Mouse (Mus musculus) T-helper 2 cell (primary cell): ENCODE measurements at regions not wholly inside any gene's neighbourhood (a gene's known extent, or its start where the extent isn't known, plus 50 kb on each side); places are given as distances from the start of the nearest gene placed in this dataset.

Experiments used
- in situ Hi-C: fragments of 300-600 bp; cut with MboI, MseI; formaldehyde crosslinking; loops from one replicate; pipeline ENCODE4 v1.15.1; 2025; ENCODE audit warnings: high pct_unique_total_duplicates

DNA sequence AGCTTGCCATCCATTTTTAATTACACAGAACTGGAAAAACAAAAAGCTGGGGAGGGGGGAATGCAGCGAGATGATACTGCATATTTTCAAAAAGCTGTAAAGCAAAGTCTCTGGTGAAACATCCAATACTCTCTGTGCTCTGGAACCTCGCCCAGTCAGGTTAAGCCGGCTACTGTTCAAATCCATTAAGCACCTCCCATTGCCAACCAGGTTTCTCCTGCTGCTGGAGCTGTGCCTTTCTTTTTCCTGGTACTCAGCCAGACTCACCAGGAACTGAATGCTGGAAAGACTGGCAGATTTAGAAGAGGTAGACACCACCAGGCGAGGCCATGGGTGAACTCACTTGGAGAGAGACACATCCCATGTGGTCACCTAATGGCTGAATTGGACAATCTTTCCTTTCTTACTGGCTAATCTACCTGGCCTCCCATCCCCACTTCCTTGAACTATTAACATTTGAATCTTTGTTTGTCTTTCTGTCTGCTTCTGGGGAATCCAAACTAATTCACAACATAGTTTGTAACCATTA lies 1250.8 kb upstream of the Jmjd1c start:
- in situ Hi-C loops = loop anchor here (10.0 kb wide), 1 partner anchor 720 kb away; no protein-coding TSS in a partner anchor

DNA sequence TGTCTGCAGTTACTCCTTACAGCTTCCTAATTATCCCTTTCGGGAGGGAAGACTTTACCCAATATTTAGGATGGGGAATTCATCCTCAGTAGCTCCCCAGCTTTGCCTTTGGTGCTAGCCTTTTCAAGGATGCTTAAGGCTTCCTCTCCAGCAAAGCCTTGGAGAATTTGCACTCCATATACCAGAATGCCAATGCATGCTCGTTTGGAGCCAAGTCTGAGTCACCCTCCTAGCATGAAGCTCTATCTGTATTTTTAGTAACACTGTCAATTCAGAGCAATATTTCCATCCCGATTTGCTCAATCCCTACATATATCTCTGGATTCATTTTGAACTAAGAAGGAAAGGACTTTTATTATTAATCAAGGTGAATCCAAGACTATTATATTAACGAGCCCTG lies 1249.8 kb upstream of the Jmjd1c start:
- in situ Hi-C loops = loop anchor here (10.0 kb wide), 1 partner anchor 721 kb away; no protein-coding TSS in a partner anchor

GRCm38 (mm10) chr10:65847622-65848021 lies 1248.3 kb upstream of the Jmjd1c start:
- in situ Hi-C loops = loop anchor here (10.0 kb wide), 1 partner anchor 723 kb away; no protein-coding TSS in a partner anchor

DNA sequence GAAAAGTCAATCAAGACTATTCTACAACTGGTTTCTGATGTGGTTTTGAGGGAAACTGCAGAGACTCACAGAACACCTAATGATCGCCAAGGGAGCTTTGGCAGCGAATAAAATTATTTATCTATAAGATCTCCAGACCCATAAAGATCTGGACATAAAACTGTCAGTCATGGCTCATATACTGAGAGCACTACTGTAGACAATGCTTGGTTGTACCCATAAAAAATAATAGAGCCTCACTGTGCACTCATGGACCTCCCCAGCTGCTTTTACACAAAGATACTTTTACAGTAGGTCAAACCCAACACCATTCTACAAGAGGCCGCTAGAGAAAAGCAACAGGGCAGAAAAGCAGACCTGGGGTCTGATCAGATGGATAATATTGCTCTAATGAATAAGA lies 1206.0 kb upstream of the Jmjd1c start:
- in situ Hi-C loops = no loop called here

DNA sequence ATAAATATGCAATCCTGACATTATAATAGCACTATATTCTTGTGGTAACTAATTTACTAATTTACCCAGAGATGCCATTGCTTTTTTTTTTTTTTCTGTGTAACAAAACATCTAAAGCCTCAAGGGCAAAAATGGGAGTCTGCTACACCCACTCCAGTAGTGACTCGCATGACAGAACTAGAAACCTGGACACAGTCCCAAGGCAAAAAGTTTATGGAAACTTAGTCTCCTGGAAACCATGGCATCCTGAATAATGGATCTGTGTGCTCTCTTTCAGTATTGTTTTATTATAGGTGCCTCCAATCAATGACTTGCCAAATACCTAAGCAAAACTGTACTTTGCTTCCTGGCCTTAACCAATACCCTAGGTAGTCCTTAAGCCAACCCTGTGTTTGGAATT lies 1188.4 kb upstream of the Jmjd1c start:
- in situ Hi-C loops = no loop called here

- in situ Hi-C loops = no loop called here
Observed at GRCm38 (mm10) chr10:65912518-65912917, 1183.4 kb upstream of the Jmjd1c start.

- in situ Hi-C loops = no loop called here
Observed at GRCm38 (mm10) chr10:65932077-65932476, 1163.8 kb upstream of the Jmjd1c start.

DNA sequence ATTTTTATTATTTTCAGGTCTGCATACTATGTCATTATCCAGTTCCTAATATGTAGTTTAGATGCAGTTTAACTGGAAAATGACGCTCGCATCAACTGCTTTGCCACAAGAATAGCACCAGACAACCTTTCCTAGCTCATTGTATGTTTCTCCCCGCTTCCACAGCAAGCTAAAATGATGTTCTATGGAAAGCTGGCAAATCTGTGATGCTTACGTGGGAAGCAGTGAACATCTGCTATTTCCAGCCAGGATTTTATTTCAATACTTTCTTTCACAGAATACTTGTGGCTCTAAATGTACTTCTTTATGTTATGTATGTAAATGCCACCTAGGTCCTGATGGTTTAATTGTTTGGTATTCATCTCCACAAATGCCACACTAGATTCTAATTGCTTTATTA lies 1147.3 kb upstream of the Jmjd1c start:
- in situ Hi-C loops = no loop called here

DNA sequence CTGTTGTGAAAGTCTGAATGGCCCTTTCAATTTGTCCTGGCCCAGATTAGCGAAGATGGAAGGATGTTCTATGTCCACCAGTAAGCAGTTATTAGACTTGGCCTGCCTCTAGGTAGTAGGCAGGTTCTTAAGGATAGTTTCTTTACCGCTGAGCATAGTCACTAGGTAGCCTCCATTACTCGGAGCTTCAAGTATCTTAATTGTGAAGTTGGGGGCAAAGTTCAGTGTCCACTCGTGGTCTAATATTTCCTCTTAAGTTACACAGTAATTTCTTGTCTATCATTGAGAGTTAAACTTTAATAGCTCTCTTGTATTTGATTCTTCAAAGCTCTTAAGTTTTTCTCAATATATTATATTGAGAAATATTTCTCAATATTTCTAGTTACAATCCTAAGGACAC lies 1133.5 kb upstream of the Jmjd1c start:
- in situ Hi-C loops = no loop called here

DNA sequence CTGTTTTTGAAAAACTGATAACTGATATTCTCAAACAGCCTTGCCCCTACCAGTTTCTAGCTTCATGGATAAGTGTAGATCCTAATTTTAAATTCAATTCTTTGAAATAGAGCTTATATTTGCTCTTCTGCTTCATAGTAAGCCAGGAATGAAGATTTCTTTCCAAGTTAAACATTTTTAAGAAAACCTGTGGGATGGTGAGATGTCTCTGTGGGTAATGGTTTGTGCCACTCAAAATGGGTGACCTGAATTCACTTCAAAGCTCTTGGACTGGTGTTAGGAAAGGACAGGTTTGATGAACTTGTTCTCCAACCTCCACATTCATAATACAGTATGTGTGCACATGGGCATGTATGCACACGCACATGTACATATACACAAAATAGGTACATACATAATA lies 1126.2 kb upstream of the Jmjd1c start:
- in situ Hi-C loops = loop anchor here (10.0 kb wide), 1 partner anchor 515 kb away; no protein-coding TSS in a partner anchor
